Mouse (Mus musculus) gastrocnemius, postnatal 25 days (tissue): ENCODE measurements at regions not wholly inside any gene's neighbourhood (a gene's known extent, or its start where the extent isn't known, plus 50 kb on each side); places are given as distances from the start of the nearest gene placed in this dataset.

Experiments
- DNase-seq: peaks from one replicate; pipeline ENCODE4 v3.0.0; 2022

GRCm38 (mm10) chr4:98200701-98201100, 182.4 kb downstream of the Tm2d1 start:
- DNase-seq = no peak

GRCm38 (mm10) chr4:98190318-98190717, 192.8 kb downstream of the Tm2d1 start:
- DNase-seq = no peak

- no peak for DNase-seq
These were observed 193.2 kb downstream of the Tm2d1 start for GRCm38 (mm10) chr4:98189894-98190293.

GRCm38 (mm10) chr4:98188944-98189343, 194.2 kb downstream of the Tm2d1 start:
- DNase-seq = no peak

- DNase-seq = no peak
These were observed 196.1 kb downstream of the Tm2d1 start for GRCm38 (mm10) chr4:98187038-98187437.

GRCm38 (mm10) chr4:98182053-98182355, 201.1 kb downstream of the Tm2d1 start:
- DNase-seq = peak; percentile 53

- no peak for DNase-seq
These were observed 201.7 kb downstream of the Tm2d1 start for GRCm38 (mm10) chr4:98181185-98182052.

GRCm38 (mm10) chr4:98180336-98180735, 202.8 kb downstream of the Tm2d1 start:
- DNase-seq = no peak
